ENCODE assay signal across 8 mouse cellular contexts in genomic region chr4:136117022-136117421, GRCm38 (mm10). TPM values are rescaled to one million over a fixed set of nuclear protein-coding genes. Genes with fewer than 3 reads are reported as not detected.
DNase-seq lines count a peak whose midpoint lies in the region; ATAC-seq and TF ChIP-seq lines count a peak whose summit lies in the region.

No protein-coding gene starts in this region.

- no peak overlapping the region for H3K9ac ChIP-seq in midbrain, postnatal 0 days (replicated peaks; ENCODE audit: low read length, poor library complexity, severe bottlenecking)
- no peak overlapping the region for H3K9ac ChIP-seq in midbrain, embryonic 11.5 days (ENCODE audit: low read length)
- no peak overlapping the region for H3K9ac ChIP-seq in heart, embryonic 16.5 days (ENCODE audit: low read length)
- H3K9ac ChIP-seq in lung, embryonic 14.5 days = no peak overlapping the region

- H3K4me3 ChIP-seq in midbrain, postnatal 0 days (ENCODE audit: low read depth, low read length) = no peak overlapping the region
- H3K4me3 ChIP-seq in midbrain, embryonic 11.5 days (ENCODE audit: low read depth, low read length) = no peak overlapping the region
- no peak overlapping the region; the same call in 1 of the 2 replicates for H3K4me3 ChIP-seq in heart, embryonic 16.5 days (ENCODE audit: low read length)
- no peak overlapping the region for H3K4me3 ChIP-seq in lung, embryonic 14.5 days (ENCODE audit: low read depth, low read length)

- no peak overlapping the region for H3K4me2 ChIP-seq in midbrain, postnatal 0 days (ENCODE audit: low read depth, low read length, poor library complexity, severe bottlenecking)
- H3K4me2 ChIP-seq in midbrain, embryonic 11.5 days = no peak overlapping the region
- H3K4me2 ChIP-seq in heart, embryonic 16.5 days (ENCODE audit: low read depth, low read length) = peak overlapping the region; percentile 37; the same call in 1 of the 2 replicates
- H3K4me2 ChIP-seq in lung, embryonic 14.5 days = peak overlapping the region; percentile 27; the same call in 1 of the 2 replicates

- no peaks in the 10 kb centered on the region for H3K4me1 ChIP-seq in midbrain, postnatal 0 days (ENCODE audit: insufficient read depth, low read length)
- no peaks in the 10 kb centered on the region; the same call in 1 of the 2 replicates for H3K4me1 ChIP-seq in midbrain, embryonic 11.5 days (ENCODE audit: control insufficient read depth, insufficient read depth, low read length)
- H3K4me1 ChIP-seq in heart, embryonic 16.5 days (ENCODE audit: control insufficient read depth, insufficient read depth, low read length) = peaks cover 9% of the 10 kb centered on the region; the same call in 1 of the 2 replicates
- H3K4me1 ChIP-seq in lung, embryonic 14.5 days (ENCODE audit: insufficient read depth) = no peaks in the 10 kb centered on the region

- no peaks in the 10 kb centered on the region for H3K36me3 ChIP-seq in midbrain, postnatal 0 days (ENCODE audit: insufficient read depth, low read length)
- no peaks in the 10 kb centered on the region for H3K36me3 ChIP-seq in midbrain, embryonic 11.5 days (ENCODE audit: control insufficient read depth, insufficient read depth, low read length)
- H3K36me3 ChIP-seq in heart, embryonic 16.5 days (ENCODE audit: control insufficient read depth, insufficient read depth) = no peaks in the 10 kb centered on the region
- H3K36me3 ChIP-seq in lung, embryonic 14.5 days (ENCODE audit: insufficient read depth) = no peaks in the 10 kb centered on the region

- TF ChIP-seq CTCF in midbrain, postnatal 0 days (IDR thresholded peaks at IDR 0.05) = no peak
- no peak for TF ChIP-seq CTCF in lung, embryonic 14.5 days (IDR thresholded peaks at IDR 0.05; ENCODE audit: low read depth)

- no peak for ATAC-seq in midbrain, postnatal 0 days (ENCODE audit: low FRiP score)
- ATAC-seq in midbrain, embryonic 11.5 days (ENCODE audit: low FRiP score) = no peak
- peak; percentile 58 for ATAC-seq in heart, embryonic 16.5 days (replicated peaks; ENCODE audit: extremely low read depth, insufficient read depth, low FRiP score)
- ATAC-seq in lung, embryonic 14.5 days (ENCODE audit: insufficient read depth) = peak; percentile 64; the same call in 1 of the 2 replicates

- H3K27me3 ChIP-seq in midbrain, postnatal 0 days (ENCODE audit: insufficient read depth, low read length) = no peaks in the 10 kb centered on the region
- no peaks in the 10 kb centered on the region for H3K27me3 ChIP-seq in midbrain, embryonic 11.5 days (ENCODE audit: control insufficient read depth, insufficient read depth, low read length)
- H3K27me3 ChIP-seq in heart, embryonic 16.5 days (ENCODE audit: control insufficient read depth, insufficient read depth, low read length) = no peaks in the 10 kb centered on the region
- H3K27me3 ChIP-seq in lung, embryonic 14.5 days (ENCODE audit: insufficient read depth, low read length) = no peaks in the 10 kb centered on the region

- peak; percentile 2 for DNase-seq in midbrain, postnatal 0 days (ENCODE audit: low spot score)
- no peak for DNase-seq in midbrain, embryonic 11.5 days (ENCODE audit: low spot score, missing footprints)
- peak; percentile 53 for DNase-seq in c-Kit-positive CD71-negative TER-119-negative erythroid progenitor cells, embryonic 14.5 days (ENCODE audit: low read depth)
- DNase-seq in lung, embryonic 14.5 days = peak; percentile 77
- no peak for DNase-seq in cerebellum, adult 9-10 months
- DNase-seq in layer of hippocampus, postnatal 25 days (ENCODE audit: extremely low spot score in 1 of 2, low spot score in 1 of 2) = no peak
- DNase-seq in ovary, adult 18-20 months (ENCODE audit: low spot score) = no peak

- no peaks in the 10 kb centered on the region for H3K9me3 ChIP-seq in midbrain, postnatal 0 days (ENCODE audit: low read length)
- no peaks in the 10 kb centered on the region for H3K9me3 ChIP-seq in midbrain, embryonic 11.5 days (ENCODE audit: control insufficient read depth, low read length)
- no peaks in the 10 kb centered on the region for H3K9me3 ChIP-seq in heart, embryonic 16.5 days (replicated peaks; ENCODE audit: control insufficient read depth, low read length)
- H3K9me3 ChIP-seq in lung, embryonic 14.5 days (ENCODE audit: low read depth, low read length) = no peaks in the 10 kb centered on the region

- no peak overlapping the region for H3K27ac ChIP-seq in midbrain, postnatal 0 days (ENCODE audit: low read depth, low read length)
- H3K27ac ChIP-seq in midbrain, embryonic 11.5 days (ENCODE audit: low read depth, low read length) = no peak overlapping the region
- H3K27ac ChIP-seq in heart, embryonic 16.5 days (ENCODE audit: low read length) = 0 out of 2 replicates have a peak overlapping the region, but pooled peaks have one; percentile 17
- no peak overlapping the region for H3K27ac ChIP-seq in lung, embryonic 14.5 days (ENCODE audit: low read depth)

- WGBS in midbrain, postnatal 0 days = 54% methylated on average over 13 of the region's 13 CpGs
- 71% methylated on average over 13 of the region's 13 CpGs for WGBS in midbrain, embryonic 11.5 days
- 24% methylated on average over 13 of the region's 13 CpGs for WGBS in heart, embryonic 16.5 days
- 27% methylated on average over 13 of the region's 13 CpGs for WGBS in lung, embryonic 14.5 days

RNA-seq across cellular contexts. Expression of gene Id3, which starts 26.3 kb away (rescaled TPM):
- 121 and 208 TPM in 2 replicates for total RNA-seq in midbrain, postnatal 0 days (2014; rRNA removed)
- polyA plus RNA-seq in midbrain, postnatal 0 days (2015; fragmentation: Nextera tagmentation; extraction: Ambion mirVana) = 148 and 156 TPM in 2 replicates
- 500 and 543 TPM in 2 replicates for polyA plus RNA-seq in midbrain, embryonic 11.5 days (2014; fragmentation: Nextera tagmentation; extraction: Ambion mirVana)
- 218 and 262 TPM in 2 replicates for polyA plus RNA-seq in heart, embryonic 16.5 days (2015; fragmentation: Nextera tagmentation; extraction: Ambion mirVana)
- 469 and 477 TPM in 2 replicates for polyA plus RNA-seq in lung, embryonic 14.5 days (2014; fragmentation: Nextera tagmentation; extraction: Ambion mirVana)
- total RNA-seq in layer of hippocampus, postnatal 25 days (2021) = 10 to 100 TPM; 51.7 to 62.5 TPM

RNA-seq across cellular contexts. Expression of gene E2f2, which starts 55.2 kb away (rescaled TPM):
- 1.1 and 2.0 TPM in 2 replicates for total RNA-seq in midbrain, postnatal 0 days (2014; rRNA removed)
- 0.46 and 0.50 TPM in 2 replicates for polyA plus RNA-seq in midbrain, postnatal 0 days (2015; fragmentation: Nextera tagmentation; extraction: Ambion mirVana)
- polyA plus RNA-seq in midbrain, embryonic 11.5 days (2014; fragmentation: Nextera tagmentation; extraction: Ambion mirVana) = 6.8 and 8.0 TPM in 2 replicates
- 8.6 and 11.0 TPM in 2 replicates for polyA plus RNA-seq in heart, embryonic 16.5 days (2015; fragmentation: Nextera tagmentation; extraction: Ambion mirVana)
- polyA plus RNA-seq in lung, embryonic 14.5 days (2014; fragmentation: Nextera tagmentation; extraction: Ambion mirVana) = 5.5 and 6.5 TPM in 2 replicates
- 1 to 10 TPM in 1 of 2 experiments, under 1 TPM in 1; 0.59 to 1.2 TPM for total RNA-seq in layer of hippocampus, postnatal 25 days (2021)

Comparison
In these comparisons a context has a peak if more than half of its experiments do, and no peak if none do; other contexts are left out.
1. DNase-seq: peak in midbrain, postnatal 0 days (single experiment), c-Kit-positive CD71-negative TER-119-negative erythroid progenitor cells, embryonic 14.5 days (single experiment) and lung, embryonic 14.5 days (single experiment); none in midbrain, embryonic 11.5 days (single experiment), cerebellum, adult 9-10 months (single experiment), layer of hippocampus, postnatal 25 days (0 of 2) and ovary, adult 18-20 months (single experiment).
2. ATAC-seq: peak in heart, embryonic 16.5 days (single experiment) and lung, embryonic 14.5 days (single experiment); none in midbrain, postnatal 0 days (single experiment) and midbrain, embryonic 11.5 days (single experiment).
3. H3K4me2 ChIP-seq: peak in heart, embryonic 16.5 days (single experiment) and lung, embryonic 14.5 days (single experiment); none in midbrain, postnatal 0 days (single experiment) and midbrain, embryonic 11.5 days (single experiment).